Mouse (Mus musculus) c-Kit-positive CD71-positive TER-119-positive erythroid progenitor cells, embryonic 14.5 days (primary cell): ENCODE measurements around the gene Tsc22d4.
"Not testable (repeated sequence)": the region's sequence is repeated elsewhere in the genome, so short reads cannot be mapped to it uniquely, and the experiment has no call there.

ENCODE experiments used
- DNase-seq: peaks from one replicate; pipeline ENCODE4 v3.0.0-alpha.2; 2013; ENCODE audit warnings: low spot score

Tsc22d4 gene

DNA sequence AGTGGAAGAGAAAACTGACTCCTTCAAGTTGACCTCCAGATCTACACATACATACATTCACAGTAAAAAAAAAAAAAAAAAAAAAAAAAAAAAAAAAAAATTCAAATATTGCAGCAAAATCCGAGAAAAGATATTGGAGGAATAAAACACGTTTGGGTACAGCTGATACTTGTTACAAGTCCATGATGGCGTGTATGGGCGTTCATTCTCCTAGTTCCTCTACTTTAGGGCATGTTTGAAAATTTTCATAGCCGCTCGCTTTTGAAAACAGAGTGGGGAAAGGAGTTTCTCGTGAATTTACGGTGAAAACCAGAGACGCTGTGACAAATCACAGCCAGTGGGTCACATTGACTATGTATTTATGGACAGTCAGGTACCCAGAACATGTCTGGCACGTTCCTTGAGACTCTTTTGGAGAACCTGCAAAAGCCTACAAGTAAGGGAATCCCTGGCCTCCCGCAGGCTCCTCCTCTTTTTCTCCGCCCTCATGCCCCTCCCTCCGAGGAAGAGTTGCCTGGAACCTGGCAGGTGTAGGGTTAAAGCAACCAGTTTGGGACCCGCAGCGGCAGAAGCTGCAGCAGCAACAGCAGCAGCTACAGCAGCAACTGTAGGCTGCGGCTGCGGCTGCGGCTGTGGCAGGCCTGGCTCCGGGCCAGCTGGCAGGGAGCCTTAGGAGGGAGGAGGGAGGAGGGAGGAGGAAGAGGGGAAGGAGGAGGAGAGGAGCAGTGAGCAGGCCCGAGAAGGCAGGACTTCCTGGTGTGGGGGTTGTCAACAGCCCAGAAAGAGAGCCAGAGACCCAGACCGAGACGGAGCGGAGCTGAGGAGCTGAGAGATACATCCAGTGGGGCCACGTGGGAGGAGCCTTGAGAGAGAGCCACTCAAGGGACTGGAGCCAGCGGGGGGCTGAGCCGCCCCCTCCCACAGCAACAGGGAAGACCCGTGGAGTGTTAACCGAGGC, at the start of gene Tsc22d4:
Gene Tsc22d4, plus strand, starts transcription at position 517 of the 958 bp plus-strand sequence.
- peak; percentile 78 for DNase-seq

GRCm38 (mm10) chr5:137695930-137696329, 49.6 kb upstream of the Tsc22d4 start:
- no peak for DNase-seq

DNA sequence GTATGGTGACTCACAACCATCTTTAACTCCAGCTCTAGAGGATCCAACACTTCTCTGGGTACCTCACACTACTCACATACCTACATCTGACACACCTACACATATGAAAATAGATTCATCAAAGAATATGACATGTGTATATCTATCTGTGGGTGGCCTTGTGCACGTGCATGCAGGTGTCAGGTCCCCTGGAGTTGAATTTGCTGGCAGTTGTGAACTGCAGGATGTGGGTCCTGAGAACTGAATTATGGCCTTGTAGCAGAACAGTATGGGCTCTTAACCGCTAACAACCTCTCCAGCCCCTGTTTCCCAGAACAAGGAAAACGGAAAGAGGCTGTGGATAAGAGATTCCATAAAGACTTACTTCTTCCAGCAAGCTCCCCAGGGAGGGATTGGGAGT, 46.5 kb upstream of the Tsc22d4 start:
- no peak for DNase-seq

GRCm38 (mm10) chr5:137699850-137700249, 45.7 kb upstream of the Tsc22d4 start:
- DNase-seq = peak; percentile 22

- DNase-seq = no peak
Measured at GRCm38 (mm10) chr5:137705242-137705641, 40.3 kb upstream of the Tsc22d4 start.

GRCm38 (mm10) chr5:137706913-137707633, 38.5 kb upstream of the Tsc22d4 start:
- DNase-seq = peak; percentile 33

DNA sequence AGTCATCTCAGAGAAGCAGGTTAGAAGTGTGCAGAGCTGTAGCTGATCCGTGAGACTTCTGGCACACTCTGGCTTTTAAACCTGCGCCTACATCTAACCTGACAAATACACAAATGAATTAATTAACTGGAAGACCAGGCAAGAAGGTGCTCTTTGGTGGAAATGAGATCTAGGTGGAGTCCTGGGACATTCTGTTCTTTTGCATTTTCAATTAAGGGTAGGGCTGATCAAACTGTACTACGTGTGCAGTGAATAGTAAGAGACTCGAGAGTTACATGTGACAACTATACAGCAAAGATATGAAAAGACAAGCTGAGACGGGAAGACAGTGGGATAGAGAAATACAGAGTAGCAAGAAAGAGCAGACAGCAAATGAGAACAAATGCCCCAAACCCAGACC, 32.1 kb upstream of the Tsc22d4 start:
- DNase-seq = no peak

DNA sequence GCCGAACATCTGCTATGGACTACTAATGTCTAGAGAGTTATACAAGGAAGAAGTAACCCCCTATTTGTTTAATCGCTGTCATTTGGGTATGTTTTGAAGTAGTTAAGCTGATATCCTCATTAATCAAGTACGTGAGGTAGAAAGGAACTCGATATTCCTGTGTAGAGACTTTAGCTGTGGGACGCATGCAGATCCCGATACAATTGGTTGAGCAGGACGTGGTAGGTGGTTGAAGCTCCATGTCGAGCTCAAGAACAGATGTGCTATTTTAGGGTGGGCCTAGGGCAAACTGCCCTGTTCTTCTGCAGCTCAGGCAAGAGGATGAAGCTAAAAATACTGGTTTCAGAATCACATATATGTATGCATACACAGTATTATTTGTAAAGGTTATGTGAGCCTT, 29.8 kb upstream of the Tsc22d4 start:
- no peak for DNase-seq

GRCm38 (mm10) chr5:137718020-137718790, 27.3 kb upstream of the Tsc22d4 start:
- no peak for DNase-seq

DNA sequence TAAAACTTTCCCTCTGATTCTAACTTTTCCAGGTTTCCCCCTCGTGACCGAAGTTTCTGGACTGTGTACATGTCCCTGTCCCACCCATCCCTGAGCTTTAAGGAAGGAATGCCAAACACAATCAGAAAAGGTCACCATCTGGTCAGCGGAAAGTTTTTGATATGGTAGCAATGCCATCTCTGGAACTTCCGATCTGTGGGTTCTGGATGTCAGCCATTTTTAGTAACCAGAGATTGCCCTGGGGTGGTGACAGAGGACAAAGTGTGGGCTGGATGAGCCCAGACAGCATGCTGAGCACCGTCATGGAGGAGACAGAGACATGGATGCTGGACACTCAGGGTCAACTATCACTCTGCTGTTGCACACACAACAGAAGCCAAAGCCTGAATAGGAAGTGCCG, 26.4 kb upstream of the Tsc22d4 start:
- no peak for DNase-seq

GRCm38 (mm10) chr5:137720558-137721164, 24.9 kb upstream of the Tsc22d4 start:
- not testable (repeated sequence) for DNase-seq

DNA sequence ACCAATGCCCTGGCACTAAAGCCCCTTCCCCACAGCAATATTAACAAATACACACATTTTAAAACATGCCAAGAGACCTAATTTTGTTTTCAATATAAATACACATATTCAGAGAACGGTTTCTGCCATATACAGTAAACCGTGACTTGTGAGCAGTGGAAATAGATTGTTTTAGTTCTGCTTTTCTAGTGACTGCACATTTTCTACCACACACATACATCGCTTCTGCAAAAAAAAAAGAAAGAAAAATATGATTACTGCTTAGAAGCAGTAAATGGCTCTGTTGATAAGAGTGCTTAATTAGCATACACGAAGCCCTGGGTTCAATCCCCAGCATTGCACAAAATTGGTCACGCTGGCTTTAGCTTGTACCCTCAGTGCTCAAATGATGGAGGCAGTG, 21.7 kb upstream of the Tsc22d4 start:
- no peak for DNase-seq

DNA sequence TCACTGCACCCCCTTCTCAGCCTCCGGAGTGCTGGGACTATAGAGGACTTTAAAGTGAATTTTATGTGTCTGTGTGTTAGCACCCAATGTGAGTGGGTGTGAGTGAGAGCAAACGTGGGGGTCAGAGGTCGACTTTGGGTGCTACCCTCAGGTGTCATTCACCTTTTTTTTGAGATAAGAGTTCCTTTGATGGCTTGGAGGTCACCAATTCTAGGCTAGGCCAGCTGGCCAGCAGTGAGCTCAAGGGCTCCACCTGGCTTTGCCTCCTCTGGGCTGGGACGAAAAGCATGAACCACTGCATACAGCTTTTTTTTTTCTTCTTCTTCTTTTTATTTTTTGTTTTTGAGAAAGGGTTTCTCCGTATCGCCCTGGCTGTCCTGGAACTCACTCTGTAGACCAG, 18.8 kb upstream of the Tsc22d4 start:
- no peak for DNase-seq

GRCm38 (mm10) chr5:137733638-137734288, 11.8 kb upstream of the Tsc22d4 start:
- no peak for DNase-seq

DNA sequence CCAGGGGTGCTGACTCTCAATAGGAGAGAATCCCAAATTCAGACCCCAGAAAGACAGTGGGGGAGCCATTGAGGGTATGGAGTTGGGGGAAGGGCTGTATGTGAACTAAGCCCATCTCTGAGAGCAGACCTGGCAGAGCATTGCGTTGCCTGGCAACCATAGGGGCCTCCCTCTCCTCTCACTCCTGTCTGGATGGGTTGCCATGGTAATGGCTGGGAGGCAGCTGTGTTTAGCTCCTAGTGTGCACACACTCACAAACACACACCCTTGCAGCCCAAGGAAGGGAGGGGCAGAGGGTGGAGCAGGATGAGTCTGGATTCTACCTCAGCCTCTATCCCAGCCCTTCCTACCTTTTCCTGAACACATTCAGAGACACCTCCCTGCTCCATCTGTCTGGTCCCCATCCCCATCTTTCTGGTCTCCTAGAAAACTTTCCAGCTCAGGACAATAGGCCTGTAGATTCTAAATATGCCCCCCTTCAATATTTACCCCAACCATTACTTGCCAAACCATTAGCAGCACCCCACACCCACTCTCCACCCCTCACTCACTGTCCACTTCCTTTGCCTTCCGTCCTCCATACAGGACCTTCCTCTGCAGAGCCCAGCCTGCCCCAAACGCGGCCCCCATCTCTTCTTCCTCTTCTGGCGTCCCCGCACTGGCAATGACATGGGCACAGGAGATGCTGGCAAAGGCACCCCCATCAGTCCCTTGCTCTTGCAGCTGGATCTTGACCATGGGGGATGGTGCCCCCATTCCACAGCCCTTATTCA, 11.1 kb upstream of the Tsc22d4 start:
- no peak for DNase-seq

- DNase-seq = no peak
Measured at GRCm38 (mm10) chr5:137737400-137737940, 8.1 kb upstream of the Tsc22d4 start.

GRCm38 (mm10) chr5:137738516-137738915, 7.0 kb upstream of the Tsc22d4 start:
- DNase-seq = no peak

DNA sequence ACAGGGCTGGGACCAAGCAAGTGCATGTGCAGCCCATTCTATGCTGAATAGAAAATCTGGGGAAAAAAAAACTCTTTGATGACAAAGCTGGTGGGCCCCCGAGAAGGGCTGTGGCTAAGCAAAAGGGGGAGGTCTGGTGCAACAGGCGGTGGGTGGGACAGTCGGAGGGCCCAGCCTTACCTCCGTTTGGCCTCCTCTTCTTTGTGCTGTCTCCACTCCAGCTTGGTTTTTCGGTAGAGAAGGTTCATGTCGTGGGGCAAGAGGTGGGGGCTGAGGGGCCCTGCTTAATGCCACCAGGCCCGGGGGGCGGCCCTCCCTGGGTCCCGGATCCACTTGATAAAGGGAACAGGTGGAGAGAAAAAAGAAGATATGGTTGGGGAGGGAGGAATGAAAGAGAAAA, 6.1 kb upstream of the Tsc22d4 start:
- DNase-seq = no peak

DNA sequence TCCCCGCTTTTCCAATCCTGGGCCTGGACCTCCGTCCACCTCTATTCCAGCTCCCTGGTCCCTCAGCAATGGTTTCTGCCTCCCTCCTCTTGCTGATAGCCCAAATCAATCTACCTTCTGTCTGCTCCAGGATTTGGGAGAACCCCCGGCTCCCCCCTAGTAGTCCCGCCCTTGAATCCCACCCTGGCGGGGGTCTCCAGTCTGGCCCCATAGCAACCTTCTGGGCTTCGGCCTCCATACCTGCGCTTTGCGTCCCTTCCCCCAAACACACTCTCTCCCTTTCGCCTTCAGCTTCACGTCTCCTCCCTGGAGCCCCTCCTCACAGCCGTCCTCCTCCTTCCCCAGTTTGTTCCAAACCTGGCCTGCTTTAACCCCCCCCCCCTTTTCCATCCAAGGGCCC, 5.0 kb upstream of the Tsc22d4 start:
- no peak for DNase-seq
